25 mouse cellular contexts compared by ENCODE assay signal in the genomic region with DNA sequence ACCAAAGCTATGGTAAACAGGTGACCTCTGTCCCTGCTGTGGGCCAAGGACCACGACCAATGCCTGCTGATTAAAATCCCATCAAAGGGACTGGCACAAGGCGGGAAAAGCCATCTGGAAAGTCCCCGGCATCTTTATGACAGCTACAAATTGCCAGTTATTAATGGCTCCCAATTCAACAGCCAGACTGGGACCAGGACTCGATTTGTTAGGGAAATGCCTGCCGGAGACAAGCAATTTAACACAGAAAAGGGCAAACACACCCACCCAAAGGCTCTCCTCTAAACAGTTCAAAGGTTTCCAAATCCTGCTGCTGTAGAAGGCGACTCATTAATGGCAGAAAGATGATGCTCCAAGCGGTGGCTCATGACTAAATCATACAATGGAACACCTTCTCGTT. TPM values are rescaled to one million over a fixed set of nuclear protein-coding genes. Genes with fewer than 3 reads are reported as not detected.
A peak's percentile ranks its signal among the peaks of the same experiment; 100 is the strongest.
DNase-seq lines count a peak whose midpoint lies in the region; ATAC-seq and TF ChIP-seq lines count a peak whose summit lies in the region.
"Had no signal": no experiment of that assay in that cellular context is flagged by ENCODE, and none has a peak within 500 bp of the region (broad histone marks: within the 10 kb centered on the region; RNA-seq: fewer than 3 reads in every experiment).

No protein-coding gene starts in this region.

- no peak overlapping the region for H3K4me2 ChIP-seq in hindbrain, embryonic 12.5 days (replicated peaks)
- H3K4me2 ChIP-seq in limb, embryonic 11.5 days (ENCODE audit: low read depth, severe bottlenecking), result no peak overlapping the region
- H3K4me2 ChIP-seq: embryonic facial prominence, embryonic 13.5 days; forebrain, embryonic 12.5 days; heart, embryonic 11.5 days; hindbrain, embryonic 15.5 days; intestine, embryonic 15.5 days had no signal

- no peaks in the 10 kb centered on the region for H3K36me3 ChIP-seq in hindbrain, embryonic 10.5 days
- H3K36me3 ChIP-seq in hindbrain, embryonic 12.5 days, result no peaks in the 10 kb centered on the region
- no peaks in the 10 kb centered on the region for H3K36me3 ChIP-seq in limb, embryonic 11.5 days (ENCODE audit: control insufficient read depth, insufficient read depth, low read length)
- H3K36me3 ChIP-seq: embryonic facial prominence, embryonic 10.5 days; embryonic facial prominence, embryonic 13.5 days; forebrain, embryonic 12.5 days; hindbrain, embryonic 15.5 days; intestine, embryonic 15.5 days had no signal

- peaks cover 35% of the 10 kb centered on the region for H3K27me3 ChIP-seq in hindbrain, embryonic 10.5 days (ENCODE audit: insufficient read depth, poor library complexity, severe bottlenecking)
- H3K27me3 ChIP-seq in hindbrain, embryonic 12.5 days, result peaks cover 3% of the 10 kb centered on the region; the same call in 1 of the 2 replicates
- H3K27me3 ChIP-seq in limb, embryonic 11.5 days (ENCODE audit: control insufficient read depth, insufficient read depth, low read length), result no peaks in the 10 kb centered on the region
- H3K27me3 ChIP-seq: forebrain, embryonic 12.5 days; hindbrain, embryonic 15.5 days; intestine, embryonic 15.5 days had no signal

- ATAC-seq in hindbrain, embryonic 12.5 days (ENCODE audit: low FRiP score), result no peak
- ATAC-seq in limb, embryonic 11.5 days (ENCODE audit: insufficient number of reproducible peaks, low FRiP score, low TSS enrichment, low read depth), result no peak; the same call in 1 of the 2 replicates
- ATAC-seq: activated CD4-positive, CD25-positive, alpha-beta regulatory T cell, adult 4 months; CD4-positive, CD25-positive, alpha-beta regulatory T cell, adult 4 months; forebrain, embryonic 16.5 days; intestine, embryonic 15.5 days had no signal

- H3K9ac ChIP-seq in hindbrain, embryonic 12.5 days, result no peak overlapping the region
- H3K9ac ChIP-seq in limb, embryonic 11.5 days (ENCODE audit: low read length), result no peak overlapping the region
- H3K9ac ChIP-seq: embryonic facial prominence, embryonic 13.5 days; forebrain, embryonic 12.5 days; hindbrain, embryonic 15.5 days; intestine, embryonic 15.5 days had no signal

- no peak overlapping the region for H3K27ac ChIP-seq in hindbrain, embryonic 10.5 days
- no peak overlapping the region for H3K27ac ChIP-seq in hindbrain, embryonic 12.5 days
- no peak overlapping the region for H3K27ac ChIP-seq in limb, embryonic 11.5 days (replicated peaks; ENCODE audit: low read depth, low read length)
- H3K27ac ChIP-seq: embryonic facial prominence, embryonic 10.5 days; embryonic facial prominence, embryonic 13.5 days; forebrain, embryonic 12.5 days; gastrocnemius, adult 2 months; heart, adult 2 months; hindbrain, embryonic 15.5 days; intestine, embryonic 15.5 days had no signal

- no peak for TF ChIP-seq CTCF in brain, embryonic 14.5 days (IDR thresholded peaks at IDR 0.05; ENCODE audit: borderline replicate concordance, extremely low read depth, insufficient read depth, insufficient read length)

- peaks cover 29% of the 10 kb centered on the region for H3K4me1 ChIP-seq in hindbrain, embryonic 10.5 days (replicated peaks)
- H3K4me1 ChIP-seq in hindbrain, embryonic 12.5 days, result peaks cover 23% of the 10 kb centered on the region
- H3K4me1 ChIP-seq in limb, embryonic 11.5 days (ENCODE audit: control insufficient read depth, insufficient read depth, low read length), result peaks cover 27% of the 10 kb centered on the region
- H3K4me1 ChIP-seq: intestine, embryonic 15.5 days had no signal

- 46% methylated on average over 8 of the region's 8 CpGs for WGBS in hindbrain, embryonic 10.5 days
- WGBS in hindbrain, embryonic 12.5 days, result 31% methylated on average over 8 of the region's 8 CpGs
- WGBS in limb, embryonic 11.5 days, result 10% methylated on average over 8 of the region's 8 CpGs

- H3K4me3 ChIP-seq in hindbrain, embryonic 10.5 days, result no peak overlapping the region
- H3K4me3 ChIP-seq in hindbrain, embryonic 12.5 days, result no peak overlapping the region
- no peak overlapping the region for H3K4me3 ChIP-seq in limb, embryonic 11.5 days (ENCODE audit: low read depth, low read length)
- H3K4me3 ChIP-seq: embryonic facial prominence, embryonic 10.5 days; embryonic facial prominence, embryonic 13.5 days; erythroblast, embryonic 14.5 days; forebrain, embryonic 12.5 days; gastrocnemius, adult 2 months; heart, adult 2 months; hindbrain, embryonic 15.5 days; intestine, embryonic 15.5 days had no signal

- TF ChIP-seq POLR2A in brain, embryonic 14.5 days (IDR thresholded peaks at IDR 0.05; ENCODE audit: borderline replicate concordance, extremely low read depth, insufficient read depth, insufficient read length, poor library complexity, severe bottlenecking), result no peak

- no peaks in the 10 kb centered on the region for H3K9me3 ChIP-seq in hindbrain, embryonic 10.5 days
- H3K9me3 ChIP-seq in hindbrain, embryonic 12.5 days (replicated peaks), result no peaks in the 10 kb centered on the region
- no peaks in the 10 kb centered on the region for H3K9me3 ChIP-seq in limb, embryonic 11.5 days (ENCODE audit: control insufficient read depth, low read length)
- H3K9me3 ChIP-seq: embryonic facial prominence, embryonic 10.5 days; embryonic facial prominence, embryonic 13.5 days; forebrain, embryonic 12.5 days; hindbrain, embryonic 15.5 days; intestine, embryonic 15.5 days had no signal

- DNase-seq in hindbrain, embryonic 10.5 days (ENCODE audit: low spot score), result peak; percentile 13
- peak; percentile 44 for DNase-seq in ZHBTc4 (ENCODE audit: low read depth, low spot score)
- DNase-seq in brain, embryonic 14.5 days (ENCODE audit: low read depth), result peak; percentile 65
- peak; percentile 48 for DNase-seq in limb, embryonic 11.5 days (ENCODE audit: low spot score)
- DNase-seq in thymus, postnatal 25 days, result no peak
- DNase-seq: adrenal gland, adult 8-10 months; adrenal gland, postnatal 25 days; cerebellum, adult 18-20 months; cerebellum, adult 9-10 months; cerebellum, postnatal 14 days; gastrocnemius, adult 2 months; gastrocnemius, postnatal 14 days; heart, adult 2 months; kidney, adult 11 months had no signal

RNA-seq across cellular contexts. Expression of a gene that starts 13.2 kb away (rescaled TPM):
- 9.2 TPM in 2 replicates for polyA plus RNA-seq in hindbrain, embryonic 10.5 days (2016; fragmentation: Nextera tagmentation; extraction: Ambion mirVana)
- 25.9 and 30.5 TPM in 2 replicates for polyA plus RNA-seq in hindbrain, embryonic 12.5 days (2016; fragmentation: Nextera tagmentation; extraction: Ambion mirVana)
- 37.4 and 42.7 TPM in 2 replicates for polyA plus RNA-seq in brain, embryonic 14.5 days (2012; rRNA removed)
- polyA plus RNA-seq in limb, embryonic 11.5 days (2014; fragmentation: Nextera tagmentation; extraction: Ambion mirVana), result 58.9 and 59.9 TPM in 2 replicates
